Mouse (Mus musculus) frontal cortex, postnatal 10 days (tissue): ENCODE results near the gene 2810408A11Rik.

Experiments used
- DNase-seq, 2 experiments: peaks; one replicate each; pipeline ENCODE4 v3.0.0; 2022; ENCODE audit warnings: low spot score in 2 of 2, mixed read lengths in 1 of 2

2810408A11Rik gene

DNA sequence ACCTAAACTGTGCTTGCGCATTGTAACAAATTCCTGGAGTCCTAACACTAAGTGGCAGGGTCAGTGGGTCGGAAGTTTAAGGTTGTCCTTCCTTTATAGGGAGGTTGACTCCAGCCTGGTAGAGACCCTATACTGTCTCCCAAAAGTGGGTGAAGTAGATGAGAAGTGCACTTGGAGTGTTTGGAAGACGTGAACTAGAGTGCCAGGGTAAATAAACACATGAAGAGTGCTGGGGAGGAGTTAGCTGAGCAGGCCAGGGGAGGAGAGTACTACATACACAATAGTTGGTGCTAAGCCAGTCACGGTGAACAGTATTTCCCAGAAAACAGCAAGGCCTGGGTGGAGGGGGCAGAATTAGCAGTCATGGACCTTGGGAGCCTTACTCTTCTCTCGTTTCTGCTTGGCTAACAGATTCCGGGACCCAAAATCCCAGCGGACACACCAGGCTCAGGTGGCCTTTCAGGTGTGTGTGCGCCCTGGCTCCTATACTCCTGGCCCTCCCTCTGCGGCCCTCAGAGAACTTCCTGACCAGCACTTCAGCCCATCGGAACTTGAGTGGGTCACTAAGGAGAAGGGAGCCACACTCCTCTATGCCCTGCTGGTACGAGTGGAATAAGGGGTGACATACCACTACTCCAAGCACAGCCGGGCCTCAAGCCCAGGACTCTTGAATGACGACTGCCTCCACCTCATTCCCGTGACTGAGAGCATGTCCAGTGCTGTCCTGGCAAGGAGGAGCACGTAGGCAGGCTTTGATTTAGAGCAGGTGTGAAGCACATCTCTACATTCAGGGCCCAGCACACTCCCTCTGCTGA is 12.1 kb upstream of the 2810408A11Rik start:
- no peak for DNase-seq

DNA sequence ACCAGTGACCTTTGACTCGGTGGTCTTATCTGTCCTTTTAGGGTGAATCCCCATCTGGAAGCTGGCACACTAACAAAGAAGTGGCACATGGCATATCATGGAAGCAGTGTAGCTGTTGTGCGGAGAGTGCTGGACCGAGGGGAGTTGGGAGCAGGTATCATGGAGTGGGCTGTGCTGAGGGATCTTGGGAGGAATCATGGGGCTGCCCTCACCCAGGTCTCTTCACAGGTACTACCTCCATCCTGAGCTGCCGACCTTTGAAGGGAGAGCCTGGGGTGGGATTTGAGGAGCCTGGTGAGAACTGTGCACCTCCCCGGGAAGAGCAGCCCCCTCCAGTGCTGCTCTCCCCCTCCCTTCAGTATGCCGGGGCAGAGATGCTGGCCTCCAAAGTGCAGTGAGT is 10.9 kb upstream of the 2810408A11Rik start:
- DNase-seq, result no peak

DNA sequence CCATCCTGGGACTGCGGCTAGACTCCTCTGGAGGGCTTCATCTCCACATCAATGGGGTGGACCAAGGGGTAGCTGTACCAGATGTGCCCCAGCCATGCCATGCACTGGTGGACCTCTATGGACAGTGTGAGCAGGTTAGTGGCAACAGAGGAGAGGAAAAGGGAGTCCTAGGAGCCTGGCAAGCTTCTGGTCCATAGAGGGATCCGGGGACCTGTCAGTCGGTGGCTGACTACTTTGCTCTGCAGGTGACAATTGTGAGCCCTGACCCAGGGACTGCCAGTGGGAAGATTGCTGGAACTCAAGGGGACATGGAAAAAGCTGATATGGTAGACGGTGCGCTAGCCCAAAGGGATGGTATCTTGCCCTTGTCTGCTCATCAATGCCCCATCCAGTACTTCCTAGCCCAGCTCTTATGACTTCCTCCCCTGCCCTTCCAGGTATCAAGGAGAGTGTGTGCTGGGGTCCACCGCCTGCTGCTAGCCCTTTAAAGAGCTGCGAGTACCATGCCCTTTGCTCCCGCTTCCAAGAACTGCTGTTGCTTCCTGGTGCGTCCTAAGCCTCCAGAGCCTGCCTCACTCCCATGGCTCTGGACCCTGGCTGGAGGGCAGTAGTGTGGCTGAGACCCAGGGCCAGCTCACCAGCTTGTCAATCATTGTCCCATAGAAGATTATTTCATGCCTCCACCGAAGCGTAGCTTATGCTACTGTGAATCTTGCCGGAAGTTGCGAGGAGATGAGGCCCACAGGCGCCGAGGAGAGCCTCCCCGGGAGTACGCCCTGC is 10.2 kb upstream of the 2810408A11Rik start:
- no peak for DNase-seq

DNA sequence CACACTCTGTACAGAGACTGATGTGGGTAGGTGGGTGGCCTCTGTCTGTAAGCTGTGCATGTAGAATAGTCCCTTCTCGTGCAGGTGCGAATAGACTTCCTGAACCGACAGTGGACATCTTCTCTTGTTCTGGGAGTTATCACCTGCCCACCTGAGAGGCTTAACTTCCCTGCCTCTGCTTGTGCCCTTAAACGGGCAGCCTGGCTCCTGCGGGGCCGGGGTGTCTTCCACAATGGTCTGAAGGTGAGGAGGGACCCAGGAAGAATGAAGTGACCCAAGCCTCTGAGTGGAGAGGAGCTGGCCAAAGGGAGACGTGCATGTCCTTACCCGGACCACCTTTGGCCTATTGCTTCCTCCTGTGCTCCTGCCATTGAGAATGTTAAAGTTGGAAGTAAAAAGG is 9.4 kb upstream of the 2810408A11Rik start:
- DNase-seq, result no peak

DNA sequence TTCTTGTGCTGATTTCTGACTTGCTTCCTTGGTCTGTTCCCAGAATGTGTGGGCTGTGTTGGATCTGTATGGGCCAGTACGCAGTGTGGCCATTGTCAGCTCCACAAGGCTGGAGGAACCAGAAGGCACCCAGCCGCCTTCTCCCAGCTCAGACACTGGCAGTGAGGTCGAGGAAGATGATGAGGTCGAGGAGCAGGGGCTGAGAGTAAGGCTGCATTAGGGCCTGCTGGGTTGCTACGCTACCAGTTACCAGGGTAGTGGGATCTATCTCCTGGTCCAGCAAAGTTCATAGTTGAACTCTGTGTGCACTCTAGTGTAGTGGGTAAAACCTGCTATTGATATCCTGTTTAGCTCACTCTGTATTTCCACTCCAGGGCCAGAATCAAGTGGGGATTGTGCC is 8.4 kb upstream of the 2810408A11Rik start:
- DNase-seq, result no peak

DNA sequence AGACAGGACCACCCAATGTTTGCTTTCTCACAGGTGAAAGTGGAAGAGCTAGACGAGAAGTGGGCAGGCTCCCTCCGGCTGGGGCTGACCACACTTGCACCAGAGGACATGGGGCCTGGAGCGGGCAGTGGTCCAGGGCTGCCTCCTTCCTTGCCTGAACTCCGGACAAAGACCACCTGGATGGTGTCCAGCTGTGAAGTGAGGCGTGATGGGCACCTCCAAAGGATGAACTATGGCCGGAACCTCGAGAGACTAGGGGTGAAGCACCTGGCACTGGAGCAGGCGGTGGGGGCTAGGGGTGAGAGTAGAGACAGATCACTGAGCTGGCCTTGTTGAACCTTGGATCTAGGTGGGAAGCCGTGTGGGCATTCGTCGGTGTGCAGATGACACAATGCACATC is 7.9 kb upstream of the 2810408A11Rik start:
- no peak for DNase-seq

DNA sequence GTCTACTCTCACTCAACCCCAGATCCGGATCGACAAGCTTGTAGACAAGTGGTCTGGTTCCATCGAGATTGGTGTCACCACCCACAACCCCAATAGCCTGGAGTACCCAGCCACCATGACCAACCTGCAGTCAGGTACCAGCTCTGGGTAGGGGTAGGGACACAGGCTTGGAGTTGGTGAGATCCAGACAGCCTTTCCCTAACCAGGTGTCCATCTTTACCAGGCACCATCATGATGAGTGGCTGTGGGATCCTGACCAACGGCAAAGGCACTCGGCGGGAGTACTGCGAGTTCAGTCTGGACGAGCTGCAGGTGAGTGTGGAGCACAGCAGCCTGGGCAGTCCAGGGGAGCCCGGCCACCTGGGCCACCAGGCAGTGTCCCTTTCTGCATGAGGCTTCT is 3.5 kb upstream of the 2810408A11Rik start:
- DNase-seq, result no peak

DNA sequence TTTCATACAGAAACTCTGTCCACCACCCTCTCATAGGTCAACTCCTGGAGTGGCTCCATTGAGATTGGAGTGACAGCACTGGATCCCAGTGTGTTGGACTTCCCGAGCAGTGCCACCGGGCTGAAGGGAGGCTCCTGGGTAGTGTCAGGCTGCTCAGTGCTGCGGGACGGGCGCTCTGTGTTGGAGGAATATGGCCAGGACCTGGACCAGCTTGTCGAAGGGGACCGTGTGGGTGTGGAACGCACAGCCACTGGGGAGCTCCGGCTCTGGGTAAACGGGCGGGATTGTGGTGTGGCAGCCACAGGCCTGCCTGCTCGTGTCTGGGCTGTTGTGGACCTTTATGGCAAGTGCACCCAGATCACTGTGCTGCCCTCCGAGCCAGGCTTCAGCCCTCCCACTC is 2.2 kb upstream of the 2810408A11Rik start:
- no peak for DNase-seq

DNA sequence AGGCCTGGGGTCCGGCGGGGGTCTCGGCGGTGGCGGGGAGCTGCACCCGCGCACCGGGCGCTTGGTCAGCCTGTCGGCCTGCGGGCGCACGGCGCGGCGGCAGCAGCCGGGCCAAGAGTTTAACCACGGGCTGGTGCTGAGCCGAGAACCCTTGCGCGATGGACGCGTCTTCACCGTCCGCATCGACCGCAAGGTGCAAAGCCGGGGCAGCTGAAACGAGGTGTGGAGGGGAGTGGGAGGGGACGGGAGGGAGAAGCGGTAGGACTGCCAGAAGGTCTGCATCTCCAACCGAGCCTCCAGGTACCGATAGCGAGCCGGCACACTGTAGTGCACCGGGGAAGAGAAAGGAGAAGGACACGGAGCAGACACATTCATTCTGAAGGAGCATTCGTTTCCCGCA is 1.2 kb upstream of the 2810408A11Rik start:
- no peak for DNase-seq

DNA sequence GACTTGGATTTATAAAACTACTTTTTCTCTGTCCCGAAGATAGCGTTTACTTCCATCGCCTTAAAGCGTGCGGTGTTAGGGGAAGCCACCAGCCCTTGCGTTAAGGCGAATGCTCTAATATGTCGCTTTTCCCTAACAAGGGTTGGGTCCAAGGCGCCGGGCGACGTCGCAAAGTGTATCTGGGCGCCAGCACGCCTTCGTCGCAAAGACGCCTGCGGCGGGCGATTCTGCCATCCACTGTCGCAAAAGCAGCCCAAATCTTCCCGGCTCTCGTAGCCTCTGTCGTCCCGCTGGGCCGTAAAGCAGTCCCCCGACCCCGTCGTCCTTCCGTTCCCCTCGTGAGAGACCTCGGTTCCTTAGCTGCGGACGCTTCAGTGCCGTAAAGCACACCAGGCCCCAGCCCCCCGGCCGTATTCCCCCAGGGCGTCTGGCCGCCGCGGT is 639 bp upstream of the 2810408A11Rik start:
- DNase-seq, result peak; percentile 97 to 98

DNA sequence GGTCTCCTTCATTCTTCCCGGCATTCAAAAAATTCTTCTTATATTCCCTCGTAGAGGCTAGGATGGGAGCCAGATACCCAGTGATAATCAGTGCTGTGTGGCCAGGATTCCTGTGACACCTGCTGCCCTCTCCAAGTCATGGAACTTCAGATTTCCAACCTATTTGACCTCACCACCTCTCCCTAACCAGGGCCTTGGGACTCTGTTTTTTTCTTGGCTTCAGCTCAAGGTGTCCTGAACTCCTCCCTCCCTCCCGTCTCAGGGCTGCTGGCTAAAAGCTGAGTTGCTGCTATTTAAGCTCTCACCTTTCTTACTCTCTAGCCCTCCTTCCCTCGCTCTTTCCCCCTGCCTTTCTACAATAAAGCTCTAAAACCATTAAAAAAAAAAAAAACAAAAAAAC is 917 bp downstream of the 2810408A11Rik start:
- no peak for DNase-seq

DNA sequence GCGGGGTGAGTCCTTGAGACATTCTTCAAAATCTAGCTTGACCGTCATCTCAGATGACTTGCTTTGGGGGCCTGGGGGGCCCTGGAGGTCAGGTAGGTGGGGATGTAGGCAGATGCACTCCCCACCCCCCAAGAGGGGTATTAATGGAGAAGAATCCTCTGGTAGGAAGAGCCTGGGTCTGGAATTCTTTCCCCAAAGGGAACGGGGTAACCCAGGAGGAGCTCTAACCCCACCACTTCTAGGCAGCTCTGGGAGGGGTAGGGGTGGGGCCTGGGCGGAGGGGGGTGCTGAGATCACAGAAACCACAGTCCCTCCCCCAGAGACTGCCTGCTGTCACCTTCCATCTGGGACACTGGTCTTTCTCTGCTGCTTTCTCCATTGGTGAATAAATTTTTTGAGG is 5.5 kb downstream of the 2810408A11Rik start, which contains the start of gene Acap1:
Acap1 (minus strand) TSS at position 249 of the 400 bp plus-strand sequence.
- no peak for DNase-seq

DNA sequence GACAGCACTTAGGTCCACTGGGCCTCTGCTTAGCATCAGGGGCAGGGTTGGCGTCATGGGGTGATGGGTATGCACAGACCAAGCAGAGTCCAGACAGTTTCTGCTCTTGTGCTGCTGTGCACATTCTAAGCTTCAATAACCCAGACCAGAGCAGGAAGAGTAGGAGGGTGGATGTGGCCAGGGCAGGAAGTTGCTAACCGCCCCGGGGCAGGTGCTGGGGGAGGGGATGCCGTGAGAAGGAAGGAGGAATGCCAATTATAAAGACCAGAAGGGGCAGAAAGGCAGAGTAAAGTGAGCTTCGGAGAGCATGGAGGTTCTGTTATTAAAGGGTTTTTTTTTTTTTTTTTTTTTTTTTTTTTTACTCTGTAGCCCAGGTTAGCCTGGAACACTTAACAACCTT is 6.1 kb downstream of the 2810408A11Rik start:
- DNase-seq, result no peak

DNA sequence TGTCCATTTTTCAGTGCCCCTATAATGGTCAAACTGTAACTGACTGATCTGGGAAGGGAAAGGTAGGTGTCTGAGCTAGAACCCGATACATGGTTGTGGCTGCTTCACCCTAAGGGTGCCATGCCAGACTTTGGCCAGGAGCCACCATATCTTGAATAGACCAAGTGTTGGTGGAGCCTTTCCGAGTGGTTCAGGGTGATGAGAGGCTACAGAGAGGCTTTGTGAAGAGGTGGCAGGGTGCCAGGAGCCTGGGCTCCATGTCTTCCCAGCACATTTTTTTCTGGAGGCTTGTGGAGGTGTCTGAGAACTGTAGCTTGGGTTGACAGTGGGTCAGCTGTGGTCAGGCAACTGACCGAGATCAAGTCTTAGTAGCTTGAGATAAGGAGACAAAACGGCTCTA is 9.3 kb downstream of the 2810408A11Rik start:
- DNase-seq, result no peak

DNA sequence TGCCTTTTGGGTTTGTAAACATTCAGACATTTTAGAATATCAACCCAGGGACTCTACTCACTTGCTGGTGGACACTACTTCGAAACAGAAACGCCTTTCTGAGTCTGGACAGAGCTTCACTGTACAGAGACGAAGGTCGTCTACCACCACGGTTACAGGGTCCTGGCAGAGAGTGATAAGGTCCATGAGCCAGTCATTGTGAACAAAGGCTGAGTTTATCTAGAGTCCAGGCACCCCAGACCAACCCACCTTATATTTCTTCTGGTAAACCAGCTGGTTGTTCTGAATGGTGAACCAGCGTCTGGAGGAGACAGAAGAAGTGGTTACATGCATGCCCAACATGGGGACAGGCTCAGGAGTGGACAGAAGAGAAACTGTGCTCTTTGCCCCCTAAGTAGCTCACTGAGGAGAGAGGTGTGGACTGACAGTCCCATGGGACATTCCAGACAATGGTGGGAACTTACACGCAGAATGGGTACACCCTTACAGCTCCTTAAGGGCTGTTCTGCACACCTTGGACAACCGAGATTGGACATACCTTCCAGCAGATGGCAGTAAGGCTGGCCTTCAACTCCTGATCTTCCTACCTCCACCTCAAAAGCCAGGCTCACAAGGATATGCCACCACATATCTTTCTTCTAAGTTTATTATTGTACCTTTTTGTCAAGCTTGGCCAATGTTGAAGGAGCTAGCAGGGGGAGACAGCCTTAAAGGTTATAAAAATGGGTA is 13.7 kb downstream of the 2810408A11Rik start:
- no peak for DNase-seq

DNA sequence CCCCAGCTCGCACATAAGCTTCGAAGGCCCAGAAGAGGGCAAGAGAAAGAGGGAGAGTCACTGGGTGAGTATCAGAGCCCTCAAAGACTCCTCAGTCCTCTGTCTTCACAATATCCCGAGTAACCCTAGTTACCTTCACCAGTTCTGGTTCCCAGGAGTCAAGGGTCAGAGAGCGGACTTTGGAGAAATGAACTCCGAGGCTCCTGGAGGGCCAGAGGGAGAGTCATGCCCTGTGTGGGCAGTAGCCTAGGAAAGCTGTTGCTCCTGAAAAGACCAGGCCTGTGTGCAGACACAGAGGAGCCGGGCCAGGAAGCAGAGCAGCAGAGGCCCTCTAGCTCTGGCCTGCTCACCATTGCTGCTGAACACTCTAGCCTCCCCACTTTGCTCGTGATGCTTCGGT is 16.1 kb downstream of the 2810408A11Rik start:
- DNase-seq, result no peak

DNA sequence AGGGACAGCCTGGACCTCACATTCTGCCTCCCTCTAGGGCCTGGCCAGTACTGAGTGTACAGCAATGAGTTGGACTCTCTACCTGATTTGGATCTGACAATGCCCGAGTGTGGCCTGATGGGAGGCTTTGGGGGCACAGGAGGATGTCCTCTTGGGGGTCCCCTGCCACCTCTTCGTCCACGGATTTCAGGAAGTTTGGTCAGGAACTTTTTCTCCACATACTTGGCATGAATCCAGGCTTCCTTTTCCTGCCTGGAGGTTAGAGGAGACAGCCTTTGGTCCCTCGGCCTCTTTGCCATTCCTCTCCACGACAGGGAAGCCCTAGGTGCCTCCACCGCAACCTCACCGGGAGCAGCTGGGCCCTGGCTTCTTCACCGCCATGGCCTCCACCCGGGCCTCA is 16.5 kb downstream of the 2810408A11Rik start:
- no peak for DNase-seq

DNA sequence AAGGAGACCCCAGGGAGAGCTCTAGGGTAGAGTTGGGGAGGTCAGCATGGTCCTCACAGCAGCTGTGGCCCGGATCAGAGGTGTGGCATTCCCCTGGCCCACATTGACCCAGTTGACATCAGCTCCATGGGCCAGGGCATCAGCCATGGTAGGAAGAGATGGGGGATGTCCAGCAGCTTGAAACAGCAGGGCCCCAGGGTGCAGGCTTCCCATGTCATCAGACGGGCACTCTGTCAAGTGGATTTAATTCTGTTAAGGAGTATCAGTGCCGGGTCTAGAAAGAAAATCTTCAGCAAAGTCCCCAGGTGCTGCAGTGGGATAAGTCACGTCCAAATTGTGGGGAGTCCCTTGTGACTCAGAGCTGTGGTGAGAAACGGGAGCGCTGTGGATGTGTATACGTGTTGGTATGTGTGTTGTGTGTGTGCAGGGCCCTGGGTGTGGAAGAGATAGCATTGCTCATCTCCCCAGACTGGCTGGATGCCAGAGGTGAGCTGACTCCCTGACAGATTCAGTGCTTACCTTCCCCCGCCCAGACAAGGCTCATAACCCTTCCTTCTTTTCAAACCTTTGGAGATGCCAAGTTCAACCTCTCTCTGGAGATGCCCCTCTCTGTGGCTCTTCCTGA is 17.1 kb downstream of the 2810408A11Rik start:
- DNase-seq, result no peak

DNA sequence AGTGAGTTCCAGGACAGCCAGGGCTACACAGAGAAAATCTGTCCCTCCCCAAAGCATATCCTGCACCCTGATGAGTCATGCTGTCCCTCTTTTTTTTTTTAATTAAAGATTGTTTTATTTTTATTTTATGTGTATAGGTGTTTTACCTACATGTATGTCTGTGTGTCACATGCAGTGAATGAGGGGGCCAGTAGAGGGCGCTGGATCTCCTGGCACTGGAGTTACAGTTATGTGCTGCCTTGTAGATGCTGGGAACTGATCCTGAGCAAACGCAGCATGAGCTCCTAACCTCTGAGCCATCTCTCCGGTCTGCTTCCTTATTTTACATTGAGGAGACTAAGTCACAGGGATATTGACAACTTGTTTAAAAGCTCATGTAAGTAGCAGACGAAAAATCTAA is 17.7 kb downstream of the 2810408A11Rik start:
- no peak for DNase-seq

DNA sequence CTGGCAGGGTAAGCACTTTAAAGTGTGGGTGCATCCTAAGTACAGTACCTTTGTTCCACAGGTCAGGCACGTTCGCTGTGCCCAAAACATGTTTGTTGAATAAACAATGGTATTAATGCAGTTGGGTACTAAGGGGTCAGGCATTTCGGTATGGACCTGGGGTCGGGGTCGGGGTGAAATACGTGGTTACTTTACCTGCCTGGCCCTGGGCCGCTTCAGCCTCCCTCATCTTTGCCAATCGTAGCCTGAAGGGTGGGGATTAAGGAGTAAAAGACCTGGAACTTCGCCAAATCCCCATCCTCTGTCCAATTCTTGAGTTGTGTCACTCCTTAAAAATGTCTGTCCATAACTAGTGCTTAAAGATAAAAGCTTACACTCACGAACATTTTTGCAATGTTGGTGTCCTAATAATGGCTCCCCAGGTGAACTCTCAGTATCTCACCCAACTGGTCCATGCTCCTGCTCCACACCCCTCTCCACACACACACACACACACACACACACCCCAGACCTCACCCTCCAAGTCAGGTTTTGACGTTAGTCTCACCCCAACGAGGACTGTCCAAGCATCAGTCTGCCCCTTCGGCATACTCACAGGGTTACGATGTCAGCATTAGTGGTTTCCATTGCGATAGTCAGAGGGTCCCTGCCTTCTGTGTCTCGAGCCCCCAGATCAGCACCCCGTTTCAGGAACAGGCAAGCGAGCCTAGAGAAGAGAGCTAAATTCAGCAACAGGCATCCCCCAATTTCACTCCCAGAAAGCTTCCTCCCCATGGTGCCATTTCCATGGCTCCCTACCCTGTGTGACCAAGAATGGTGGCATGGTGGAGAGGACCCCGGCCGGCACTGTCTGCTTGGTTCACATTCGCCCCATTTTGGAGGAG is 18.8 kb downstream of the 2810408A11Rik start:
- no peak for DNase-seq
